Mouse (Mus musculus) frontal cortex, postnatal 25 days (tissue): ENCODE measurements around the gene Tbc1d2b.

Source experiments
- DNase-seq, 2 experiments: peaks; one replicate each; pipeline ENCODE4 v3.0.0; 2022; ENCODE audit warnings: low spot score in 2 of 2

The Tbc1d2b gene

DNA sequence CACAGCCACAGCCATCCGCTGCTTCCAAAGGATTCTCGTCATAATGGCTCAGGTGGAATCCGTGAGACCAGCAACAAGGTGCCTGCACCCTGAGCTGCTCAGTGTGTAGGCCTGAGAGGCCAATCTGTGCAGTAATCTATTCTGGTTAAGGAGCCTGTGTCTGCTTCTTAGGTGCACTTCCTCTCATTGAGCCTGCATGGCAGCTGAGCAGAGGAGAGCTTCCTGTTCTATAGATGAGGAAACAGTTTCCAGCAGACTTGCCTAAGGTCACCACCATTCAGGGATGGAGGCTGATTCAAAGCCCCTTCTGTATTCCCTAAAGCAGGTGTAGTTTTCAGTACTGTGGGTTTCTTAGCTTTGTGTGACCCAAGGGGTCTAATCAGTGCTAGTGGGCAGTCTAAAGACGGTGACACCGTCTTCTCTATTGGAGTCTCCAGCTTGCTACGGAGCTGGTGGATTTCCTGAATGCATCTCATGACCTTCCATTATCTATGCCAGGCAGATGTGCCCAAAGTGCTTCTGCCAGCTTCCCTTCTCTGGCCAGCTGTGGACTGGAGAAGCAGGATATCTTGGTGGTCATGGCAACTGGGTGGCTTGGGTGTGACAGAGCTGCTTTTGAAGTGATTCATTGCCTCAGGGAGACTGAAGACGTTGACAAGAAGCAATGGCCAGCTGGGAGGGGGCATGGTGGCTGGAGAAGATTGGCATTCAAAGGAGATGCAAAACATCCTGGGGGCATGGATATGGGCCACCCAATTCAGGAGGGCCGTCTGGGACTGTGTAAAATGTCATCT is 97.9 kb downstream of the Tbc1d2b start:
- DNase-seq = no peak

DNA sequence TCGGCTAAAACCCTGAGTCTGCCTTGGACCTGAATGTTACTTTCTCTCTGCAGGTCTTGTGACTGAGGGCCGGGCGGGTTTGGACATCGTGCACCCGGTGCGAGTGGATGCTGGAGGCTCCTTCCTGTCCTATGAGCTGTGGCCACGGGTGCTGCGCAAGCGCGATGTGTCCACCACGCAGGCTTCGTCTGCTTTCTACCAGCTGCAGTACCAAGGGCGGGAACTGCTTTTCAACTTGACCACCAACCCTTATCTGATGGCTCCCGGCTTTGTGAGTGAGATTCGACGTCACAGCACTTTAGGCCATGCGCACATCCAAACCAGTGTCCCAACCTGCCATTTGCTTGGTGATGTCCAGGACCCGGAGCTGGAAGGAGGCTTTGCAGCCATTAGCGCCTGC is 99.2 kb downstream of the Tbc1d2b start:
- no peak for DNase-seq

GRCm38 (mm10) chr9:90169965-90170364 is 100.6 kb downstream of the Tbc1d2b start:
- no peak for DNase-seq

DNA sequence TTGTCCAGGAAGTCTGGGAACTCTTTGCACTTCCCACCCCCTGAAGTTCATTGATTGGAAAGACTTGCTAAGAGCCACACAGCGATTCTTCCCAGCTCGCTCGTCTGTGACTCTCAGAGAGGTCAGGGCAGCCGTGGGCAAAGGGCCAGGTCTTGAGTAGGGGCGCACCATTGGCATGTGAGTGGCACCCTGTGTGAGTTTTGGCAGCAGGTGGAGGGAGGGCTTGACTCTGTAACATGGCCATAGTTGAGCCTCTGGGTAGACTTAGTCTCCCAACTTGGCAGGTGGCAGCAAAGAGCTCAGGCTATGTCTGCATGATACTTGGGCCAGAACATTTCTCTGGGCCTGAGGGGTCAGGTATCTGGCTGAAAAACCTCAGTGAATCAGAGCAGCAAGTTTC is 104.0 kb downstream of the Tbc1d2b start:
- no peak for DNase-seq

DNA sequence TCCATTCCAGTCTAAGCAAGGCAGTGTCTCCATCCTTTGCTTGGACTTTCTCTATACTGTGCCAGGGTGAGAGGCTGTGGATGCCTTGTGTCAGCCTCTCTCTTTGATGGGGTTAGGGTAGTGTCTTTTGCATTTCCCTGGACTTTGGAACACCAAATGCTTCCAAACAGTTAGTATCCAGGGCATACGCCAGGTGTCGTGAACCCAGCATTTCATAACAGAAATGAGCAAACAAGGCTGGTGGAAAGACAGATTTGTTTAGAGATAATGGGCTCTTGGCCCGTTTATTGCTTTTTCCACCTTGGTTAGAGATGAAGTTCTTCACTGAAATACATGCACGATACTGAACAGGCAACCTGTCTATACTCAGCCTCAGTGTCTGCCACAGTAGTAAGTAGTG is 105.0 kb downstream of the Tbc1d2b start:
- DNase-seq = no peak

DNA sequence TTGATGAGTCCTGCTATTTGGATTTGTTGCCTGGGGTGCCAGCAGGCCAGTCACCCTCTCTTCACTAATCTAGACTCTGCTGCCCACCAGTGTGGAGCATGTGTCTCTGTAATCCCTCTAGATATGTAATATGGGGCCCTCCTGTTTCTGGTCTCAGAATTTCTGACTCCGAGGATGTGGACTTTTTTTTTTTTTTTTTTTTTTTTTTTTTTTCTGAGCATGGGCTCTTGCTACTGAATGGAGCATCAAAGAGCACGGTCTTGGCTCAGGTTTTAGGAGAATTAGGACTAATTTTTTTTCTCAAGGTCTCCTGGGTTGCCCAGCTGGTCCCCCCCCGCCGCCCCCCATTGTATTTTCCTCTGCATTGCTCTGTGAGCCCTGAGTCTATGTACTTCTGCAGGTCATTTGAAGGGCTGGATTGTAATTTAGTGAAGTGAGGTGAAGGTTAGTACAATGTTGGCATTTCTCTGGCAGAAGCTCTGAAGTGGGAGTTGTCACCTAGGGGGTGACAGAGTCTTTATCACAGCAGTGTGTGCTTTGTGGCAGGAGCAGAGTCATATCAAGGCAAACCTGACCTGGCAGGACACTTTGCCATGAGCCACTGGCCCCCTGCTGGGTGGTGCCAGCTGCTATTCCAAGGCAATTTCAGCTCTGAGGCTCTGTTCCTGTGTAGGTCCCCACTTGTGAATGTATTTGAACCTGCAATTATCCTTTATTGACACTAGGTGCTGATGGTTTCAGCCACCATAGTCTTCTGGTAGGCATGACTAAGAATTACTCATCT is 105.7 kb downstream of the Tbc1d2b start:
- DNase-seq = no peak

DNA sequence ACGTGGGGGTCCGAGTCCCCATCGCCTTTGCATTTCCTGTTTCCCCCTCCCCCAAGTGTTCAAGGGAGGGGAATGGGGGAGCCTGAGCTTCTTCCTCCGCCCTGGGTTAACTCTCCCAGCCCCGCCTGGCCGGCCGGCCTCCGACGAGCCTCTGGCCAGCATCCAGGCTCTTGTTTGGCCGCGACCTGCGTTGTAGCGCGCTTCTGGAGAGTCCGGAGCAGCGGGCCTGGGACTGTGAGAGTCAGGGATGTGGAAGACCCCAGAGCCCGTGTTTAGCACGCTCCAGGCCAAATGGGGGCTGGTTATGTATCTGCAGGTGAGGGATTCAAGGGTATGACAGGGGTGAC is 106.9 kb downstream of the Tbc1d2b start:
- no peak for DNase-seq

- no peak for DNase-seq
Measured at GRCm38 (mm10) chr9:90162926-90163748, 107.5 kb downstream of the Tbc1d2b start, which contains the start of gene Adamts7. Adamts7 (plus strand) TSS chr9:90163069.

GRCm38 (mm10) chr9:90162243-90162925 is 108.2 kb downstream of the Tbc1d2b start:
- DNase-seq = no peak
